Mouse (Mus musculus) heart, postnatal 25 days (tissue): ENCODE measurements around the gene Ubash3b. TPM values are rescaled to one million over a fixed set of nuclear protein-coding genes. Genes with fewer than 3 reads are reported as not detected.

ENCODE experiments used
- DNase-seq: peaks from one replicate; pipeline ENCODE4 v3.0.0; 2022; ENCODE audit warnings: low spot score
- intact Hi-C: fragments of 180-260 bp; cut with DNase I; formaldehyde crosslinking; loops from one replicate; pipeline ENCODE4 v1.15.1; 2025
- total RNA-seq, 2 experiments: library from RNA; stranded (reverse); gene quantifications; 2 replicates each; pipeline ENCODE4 v1.2.3; 2021

Gene Ubash3b
- total RNA-seq, 2 experiments from 2014 or later, result 0.99 to 1.5 TPM

DNA sequence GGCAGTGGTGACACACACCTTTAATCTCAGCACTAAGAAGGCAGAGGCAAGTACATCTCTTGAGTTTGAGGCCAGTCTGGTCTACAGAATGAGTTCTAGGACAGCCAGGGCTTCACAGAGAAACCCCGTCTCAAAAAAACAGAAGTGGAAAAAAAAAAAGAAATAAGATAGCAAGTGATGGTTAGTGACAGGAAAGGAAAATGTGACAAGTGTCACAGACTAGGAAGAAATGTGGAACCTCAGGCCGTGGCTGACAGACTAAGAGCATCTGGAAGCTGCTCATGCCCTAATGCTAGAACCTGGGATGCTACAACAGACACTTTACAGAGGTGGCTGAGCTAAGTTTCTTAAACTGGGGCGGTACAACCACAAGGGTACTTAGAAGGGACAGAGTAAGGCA, 18.4 kb downstream of the Ubash3b start:
- DNase-seq, result no peak
- intact Hi-C loops, result no loop called here

DNA sequence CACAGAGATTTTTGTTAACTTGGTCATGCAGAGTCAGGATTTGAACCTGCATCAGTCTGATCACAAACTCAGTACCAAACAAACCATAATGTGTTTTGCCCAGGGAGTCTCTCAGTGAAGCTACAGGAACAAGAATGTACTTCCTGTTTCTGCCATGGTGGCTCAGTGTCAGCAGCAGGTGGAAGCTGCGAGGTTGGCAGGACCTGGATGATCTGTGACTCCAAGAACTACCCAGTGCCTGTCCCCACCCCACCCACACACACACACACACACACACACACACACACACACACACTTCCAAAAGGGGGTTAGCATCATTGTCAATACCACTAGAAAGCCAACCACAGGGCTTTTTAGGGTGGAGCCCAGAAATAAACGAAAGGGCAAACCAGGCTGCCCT, 20.5 kb downstream of the Ubash3b start:
- no peak for DNase-seq
- intact Hi-C loops, result no loop called here

DNA sequence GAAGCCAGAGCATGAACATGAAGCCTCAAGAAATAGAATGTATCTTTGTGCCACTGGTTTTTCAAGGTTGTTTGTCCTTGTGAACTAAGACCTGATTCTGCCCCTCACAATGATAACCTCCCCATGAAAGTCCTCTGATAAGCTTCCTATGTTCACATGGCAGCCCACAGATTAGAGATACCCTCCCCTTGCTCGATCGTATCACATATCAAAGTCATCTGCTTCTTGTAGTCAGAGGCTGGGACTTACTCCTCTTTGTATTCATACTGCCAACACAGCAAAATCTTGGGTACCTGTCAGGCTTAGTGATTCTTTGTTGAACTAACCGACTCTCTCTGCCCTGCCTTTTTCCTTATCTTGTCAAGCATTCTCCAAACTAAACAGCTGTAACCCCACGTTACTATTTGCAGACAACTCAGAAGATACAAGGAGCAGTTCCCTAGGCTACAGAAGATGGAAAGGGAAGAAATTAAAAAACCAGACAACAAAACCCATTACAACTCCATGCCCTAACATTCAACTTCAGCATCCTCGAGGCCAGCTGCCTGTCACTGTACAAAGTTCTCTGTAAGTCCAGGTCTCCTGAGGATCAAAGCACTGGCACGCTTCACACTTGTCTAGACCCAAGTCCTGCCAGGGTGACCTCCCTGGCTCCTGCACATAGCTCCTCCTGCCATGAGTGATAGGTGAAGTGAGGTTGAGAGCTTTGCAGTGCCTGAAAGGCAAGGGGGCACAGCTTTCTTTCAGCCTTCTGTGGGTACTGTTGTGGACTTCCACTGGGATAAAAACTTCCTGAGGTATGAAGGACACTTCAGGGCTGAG, 22.3 kb downstream of the Ubash3b start:
- no peak for DNase-seq
- intact Hi-C loops, result no loop called here

DNA sequence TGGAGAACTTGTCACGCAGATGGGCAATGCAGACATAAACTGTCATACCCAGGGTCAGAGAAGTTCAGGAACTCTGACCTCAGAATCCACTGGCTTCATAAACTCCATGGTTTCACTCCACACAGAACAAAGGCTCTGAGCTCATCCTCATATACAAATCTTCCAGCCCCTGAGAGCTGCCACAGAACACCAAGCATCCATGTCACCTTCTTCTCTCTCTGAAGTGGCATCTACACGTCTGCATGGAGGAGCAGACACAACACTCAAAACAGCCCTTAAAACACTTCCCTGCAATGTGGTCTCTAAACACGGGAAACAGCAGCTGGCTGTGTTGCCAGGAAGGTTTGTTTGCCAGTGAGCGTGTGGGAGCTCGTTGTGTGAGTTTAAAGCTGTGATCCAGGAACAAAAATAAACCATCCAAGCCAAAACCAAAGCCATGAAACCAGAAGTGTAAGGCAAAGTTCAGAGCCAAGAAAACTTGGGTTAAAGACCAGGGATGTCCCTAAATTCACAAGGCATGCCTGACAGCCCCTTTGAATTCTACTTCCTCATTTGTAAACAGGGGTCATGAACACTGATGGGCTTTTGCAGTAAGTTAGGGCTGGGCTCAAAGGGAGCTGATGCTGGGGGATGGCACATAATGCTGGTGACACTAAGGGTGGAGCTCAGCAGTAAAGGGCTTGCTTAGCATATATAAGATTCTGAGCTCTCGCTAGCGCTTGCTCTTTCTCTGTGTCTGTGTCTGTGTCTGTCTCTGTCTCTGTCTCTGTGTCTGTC, 24.6 kb downstream of the Ubash3b start:
- intact Hi-C loops, result loop anchor here (2.0 kb wide), 1 partner anchor 20 kb away; no protein-coding TSS in a partner anchor
- DNase-seq, result peak; percentile 19

DNA sequence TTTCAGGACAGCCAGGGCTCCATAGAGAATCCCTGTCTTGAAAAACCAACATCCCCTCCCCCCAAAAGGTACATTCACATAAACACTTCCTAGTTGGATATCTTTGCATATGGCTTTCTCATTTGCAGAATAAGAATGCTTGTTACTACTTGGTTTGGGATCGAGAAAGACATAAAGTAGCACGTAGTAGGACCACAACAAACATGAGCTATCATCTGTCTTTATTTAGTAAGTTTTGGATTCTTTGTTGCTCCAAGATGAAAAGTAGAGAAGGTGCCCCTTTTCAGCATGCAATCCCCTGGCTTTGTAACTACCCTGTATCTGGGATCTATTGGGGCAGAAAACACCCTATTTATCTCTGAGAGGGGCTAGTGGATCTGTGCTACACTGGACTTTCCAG, 25.2 kb downstream of the Ubash3b start:
- intact Hi-C loops, result loop anchor here (2.0 kb wide), 1 partner anchor 21 kb away; no protein-coding TSS in a partner anchor
- DNase-seq, result no peak

DNA sequence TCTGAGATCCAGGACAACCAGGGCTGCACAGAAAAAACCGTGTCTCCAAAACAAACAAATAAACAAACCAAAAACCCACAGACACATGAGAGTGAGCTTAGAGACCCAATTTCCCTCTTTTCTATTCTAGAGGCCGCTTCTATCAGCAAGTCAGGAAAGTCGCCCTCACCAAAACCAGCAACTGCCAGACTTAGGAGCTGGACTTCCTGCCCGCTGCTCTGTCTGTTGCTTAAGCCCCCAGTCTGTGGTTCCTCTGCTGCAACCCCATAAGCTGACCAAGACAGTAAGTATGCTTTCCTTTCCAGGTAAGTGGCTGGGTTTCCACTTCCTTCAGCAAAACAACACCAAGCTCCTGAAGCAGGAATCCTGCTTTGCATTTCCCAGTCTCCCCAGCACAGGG, 26.6 kb downstream of the Ubash3b start:
- intact Hi-C loops, result no loop called here
- no peak for DNase-seq

DNA sequence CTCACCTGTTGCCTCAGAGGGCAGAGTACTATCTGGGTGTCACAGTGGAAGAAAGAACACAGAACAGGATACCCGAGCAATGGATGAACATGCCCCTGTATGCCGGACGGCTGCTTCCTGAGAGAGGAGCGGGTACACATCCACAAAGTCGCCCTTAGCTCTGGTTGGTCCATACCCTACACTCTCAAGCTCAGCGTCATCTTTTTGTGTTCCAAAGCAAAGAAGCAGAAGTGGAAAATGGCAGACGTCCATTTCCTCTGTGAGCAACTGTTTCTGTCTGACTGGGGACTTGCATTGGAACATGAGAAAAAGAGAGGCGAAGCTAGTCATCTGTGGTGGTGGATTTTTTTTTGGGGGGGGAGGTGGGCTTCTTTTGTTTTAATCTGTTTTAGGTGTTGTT, 30.9 kb downstream of the Ubash3b start:
- intact Hi-C loops, result no loop called here
- no peak for DNase-seq

DNA sequence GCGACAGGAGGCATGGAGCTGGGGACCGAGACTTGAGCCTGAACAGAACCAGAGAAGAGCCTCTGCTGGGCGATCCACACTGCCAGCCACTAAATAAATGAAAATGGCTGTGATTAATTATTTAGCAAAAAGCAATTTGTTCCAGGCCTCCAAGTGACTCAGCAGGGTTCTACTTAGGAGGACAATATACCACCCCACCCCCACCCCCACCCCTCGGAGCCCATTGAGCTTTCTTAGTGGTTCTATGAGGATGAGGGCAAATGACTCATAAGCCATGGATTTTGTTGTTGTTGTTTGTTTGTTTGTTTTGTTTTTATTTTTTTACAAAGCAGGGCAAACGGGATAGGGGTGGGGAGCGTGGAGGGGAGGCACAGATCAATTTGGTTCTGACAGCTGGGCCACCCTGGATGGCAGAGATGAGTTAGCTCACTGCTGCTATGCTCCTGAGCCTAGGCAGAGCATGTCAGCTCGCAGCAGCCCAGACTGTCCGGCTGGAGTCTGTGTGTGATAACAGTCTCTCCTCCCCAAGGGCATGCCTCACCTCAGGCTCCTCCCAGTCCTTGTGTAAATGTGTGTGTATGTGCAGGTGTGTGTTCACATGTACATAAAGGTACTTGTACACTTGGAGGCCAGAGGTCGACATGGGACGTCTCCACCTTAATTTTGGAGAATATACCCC, 31.6 kb downstream of the Ubash3b start:
- DNase-seq, result no peak
- intact Hi-C loops, result no loop called here

DNA sequence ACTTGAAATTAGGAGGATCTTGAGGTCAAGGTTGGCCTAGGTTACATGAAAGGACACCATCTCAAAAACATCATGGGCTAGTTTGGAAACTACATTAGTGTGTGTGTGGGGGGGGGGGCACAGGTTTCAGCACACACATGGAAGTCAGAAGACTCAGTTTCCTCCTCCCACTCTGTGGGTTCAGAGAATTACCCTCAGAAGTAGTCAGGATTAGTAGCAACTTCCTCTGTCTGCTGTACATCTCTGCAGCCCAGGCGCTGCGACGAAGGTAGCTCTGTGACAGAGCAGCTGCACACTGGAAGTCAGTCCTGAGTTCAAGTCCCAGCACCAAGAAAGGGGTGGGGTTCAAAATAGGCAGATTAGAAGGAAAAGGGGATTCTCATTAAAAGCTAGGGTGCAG, 32.2 kb downstream of the Ubash3b start:
- no peak for DNase-seq
- intact Hi-C loops, result no loop called here

DNA sequence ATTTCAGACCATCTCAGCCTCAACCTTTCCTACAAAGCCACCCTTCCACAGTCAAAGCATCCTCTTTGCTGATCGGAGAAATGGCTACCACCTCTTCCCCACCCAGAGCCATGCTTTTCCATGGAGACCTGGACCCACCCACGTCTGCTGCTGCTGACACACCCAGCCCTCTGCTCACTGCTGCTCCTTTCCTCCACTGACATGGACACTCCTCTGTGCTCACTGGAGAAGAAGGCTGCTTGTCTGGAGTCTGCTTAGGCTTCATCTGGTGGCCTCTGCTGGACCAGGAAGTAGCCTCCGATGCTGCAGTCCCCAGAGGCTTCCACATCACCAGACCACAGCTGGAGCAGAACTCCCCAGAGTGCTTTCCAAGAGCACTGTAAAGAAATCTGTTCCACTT, 34.8 kb downstream of the Ubash3b start:
- intact Hi-C loops, result no loop called here
- DNase-seq, result no peak

DNA sequence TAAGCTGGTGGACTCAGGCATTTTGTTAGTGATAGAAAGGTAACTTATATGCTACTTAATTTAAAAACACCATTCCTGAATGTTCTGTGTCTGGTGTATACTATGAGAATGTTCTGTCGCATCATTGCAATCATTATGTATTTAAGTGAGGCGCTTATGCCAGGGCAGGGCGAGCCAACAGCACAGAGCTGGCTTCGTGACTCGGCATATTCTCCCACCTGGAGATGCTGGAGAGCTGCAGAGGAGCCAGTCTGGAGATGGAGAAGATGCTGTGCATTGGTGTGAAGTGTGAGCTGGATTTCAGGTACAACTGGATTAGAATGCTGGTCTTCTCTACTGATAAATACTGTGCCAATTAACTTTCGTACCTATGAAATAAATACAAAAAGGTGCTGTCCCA, 37.2 kb downstream of the Ubash3b start:
- intact Hi-C loops, result loop anchor here (5.0 kb wide), 1 partner anchor 33 kb away; no protein-coding TSS in a partner anchor
- DNase-seq, result no peak

DNA sequence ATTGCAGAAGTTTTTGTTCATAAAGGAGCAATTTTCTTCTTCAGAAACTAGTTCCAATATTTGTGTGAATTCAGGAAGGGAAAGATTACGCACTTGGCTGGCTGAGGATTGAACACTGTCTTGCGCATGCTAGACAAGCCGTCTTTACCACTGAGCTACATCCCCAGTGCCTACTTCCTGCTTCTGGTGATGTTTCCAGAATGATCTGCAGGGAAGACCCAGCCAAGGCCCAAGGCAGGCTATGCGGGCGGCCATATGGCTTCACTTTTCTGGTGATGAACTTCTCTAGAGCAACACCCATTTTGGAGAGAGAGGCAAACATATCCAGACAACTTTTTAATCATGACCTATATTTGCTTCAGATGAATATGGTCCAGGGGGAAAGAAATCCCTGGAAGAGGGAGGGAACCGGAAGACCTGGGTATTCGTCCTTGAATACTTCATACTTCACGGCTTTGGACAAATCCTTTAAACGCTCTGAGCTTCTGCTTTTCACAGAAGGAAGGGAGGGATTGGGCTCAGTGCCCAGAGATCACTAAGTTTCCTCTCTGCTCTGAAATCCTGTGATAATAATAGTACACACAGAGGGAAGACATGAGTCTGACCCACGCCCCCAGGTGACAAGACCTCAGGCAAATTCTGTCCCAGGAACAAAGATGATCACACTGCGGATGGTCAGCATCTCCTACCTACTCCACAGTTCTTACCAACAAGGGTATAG, 38.9 kb downstream of the Ubash3b start:
- DNase-seq, result no peak
- intact Hi-C loops, result loop anchor here (5.0 kb wide), 1 partner anchor 35 kb away; no protein-coding TSS in a partner anchor

DNA sequence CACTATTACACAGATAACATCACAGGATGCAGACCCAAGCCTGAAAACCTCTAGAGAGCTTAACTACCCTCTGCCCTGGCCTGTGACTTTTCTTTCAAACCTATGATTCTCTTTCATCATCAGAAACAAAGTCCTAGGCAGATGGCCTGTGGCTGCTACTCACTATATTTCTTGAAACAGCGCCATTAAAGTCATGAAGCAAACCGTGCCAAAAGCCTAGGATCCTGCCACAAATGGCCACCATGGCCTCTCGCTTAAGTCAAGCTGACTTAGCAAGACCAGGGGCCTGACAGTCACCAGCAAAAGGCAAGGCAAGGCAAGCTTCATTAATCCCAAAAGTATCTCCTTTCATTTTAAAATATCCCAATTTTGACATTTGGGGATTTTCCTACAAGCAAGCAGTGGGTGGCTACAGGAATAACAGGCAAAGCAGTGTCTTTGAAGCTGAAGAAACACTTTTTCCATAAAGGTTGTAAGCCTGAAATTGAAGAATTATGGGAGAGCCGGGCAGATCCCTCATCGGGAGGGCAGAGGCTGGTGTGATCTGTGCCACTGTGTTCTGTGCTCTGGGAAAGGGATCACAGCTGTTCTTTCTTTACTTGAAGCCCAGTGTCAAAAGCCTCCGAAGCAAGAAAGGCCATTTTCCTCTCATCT, 39.7 kb downstream of the Ubash3b start:
- intact Hi-C loops, result loop anchor here (5.0 kb wide), 1 partner anchor 35 kb away; no protein-coding TSS in a partner anchor
- no peak for DNase-seq

DNA sequence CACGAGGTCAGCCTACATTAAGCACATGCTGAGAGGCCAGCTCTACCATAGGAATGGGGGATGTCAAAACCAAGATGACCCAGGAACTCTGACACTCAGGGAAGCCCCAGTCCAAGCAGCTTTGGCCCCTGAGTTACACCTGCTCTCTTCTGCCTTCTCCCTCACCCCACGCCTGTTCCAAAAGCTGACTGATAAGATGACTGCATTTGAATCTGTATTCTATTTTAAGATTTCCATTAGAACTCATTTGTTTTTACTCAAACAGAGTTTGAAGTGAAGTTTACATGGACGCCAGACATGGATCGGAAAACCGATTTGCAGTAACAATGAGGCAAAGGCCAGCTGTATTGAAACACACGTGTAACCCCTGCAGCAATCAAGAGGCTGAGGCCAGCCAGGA, 41.5 kb downstream of the Ubash3b start:
- intact Hi-C loops, result loop anchor here (5.0 kb wide), 1 partner anchor 37 kb away; no protein-coding TSS in a partner anchor
- no peak for DNase-seq

DNA sequence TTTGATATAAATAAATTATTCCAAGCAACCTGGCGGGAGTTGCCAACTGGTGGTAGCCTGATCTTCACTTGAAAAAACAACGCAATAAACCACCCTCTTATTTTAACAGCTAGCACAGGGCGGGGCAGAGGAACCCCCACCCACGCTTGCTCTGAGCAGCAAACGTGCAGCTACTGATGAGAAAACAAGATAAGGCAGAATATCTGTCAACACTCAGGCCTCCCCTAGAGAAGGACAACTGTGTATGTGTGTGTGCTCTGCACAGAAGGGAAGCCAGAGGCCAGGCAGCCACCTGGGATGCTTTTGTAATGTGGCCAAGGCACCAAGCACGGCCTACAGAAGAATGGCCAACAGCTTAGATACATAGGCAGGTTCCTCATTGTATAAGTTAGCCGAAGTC, 43.4 kb downstream of the Ubash3b start:
- intact Hi-C loops, result no loop called here
- DNase-seq, result no peak

DNA sequence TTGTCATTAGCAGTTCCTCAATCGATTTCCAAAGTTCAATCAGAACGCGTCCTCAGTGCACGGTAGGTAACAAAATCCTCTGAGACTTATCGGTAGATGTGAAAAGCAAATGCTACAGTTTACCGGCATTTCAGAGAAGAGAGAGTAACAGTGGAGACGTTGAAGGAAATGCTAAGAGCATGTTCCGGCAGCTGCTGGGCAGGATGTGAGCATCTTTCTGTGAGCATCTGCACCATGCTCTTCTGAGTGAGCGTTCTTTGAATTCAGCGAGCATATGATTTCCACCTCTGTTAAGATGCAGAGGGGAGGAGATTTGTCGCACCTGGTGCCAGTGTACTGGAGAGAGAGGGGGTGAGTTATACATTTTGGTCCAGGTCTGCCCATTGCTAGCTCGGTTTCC, 45.4 kb downstream of the Ubash3b start:
- intact Hi-C loops, result no loop called here
- DNase-seq, result no peak

DNA sequence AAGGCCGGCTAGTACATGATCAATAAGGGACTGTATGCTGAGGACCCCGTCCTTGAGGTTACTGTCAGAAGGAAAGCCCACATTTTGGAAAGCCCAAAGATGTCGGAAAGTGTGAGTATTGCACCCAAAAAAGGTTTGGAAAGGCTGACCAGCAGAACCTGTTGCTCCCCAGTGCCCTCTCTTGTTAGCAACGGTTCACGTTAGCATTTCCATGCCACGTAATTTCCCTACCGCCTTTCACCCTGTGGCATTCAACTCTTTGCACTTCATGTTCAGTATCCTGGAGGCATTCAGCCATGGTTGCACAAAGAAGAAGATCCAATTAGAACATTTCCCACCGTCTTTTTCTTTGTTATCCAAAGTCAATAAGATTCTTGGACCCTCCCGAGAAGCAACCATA, 47.1 kb downstream of the Ubash3b start:
- DNase-seq, result no peak
- intact Hi-C loops, result loop anchor here (5.0 kb wide), 1 partner anchor 67 kb away; no protein-coding TSS in a partner anchor

DNA sequence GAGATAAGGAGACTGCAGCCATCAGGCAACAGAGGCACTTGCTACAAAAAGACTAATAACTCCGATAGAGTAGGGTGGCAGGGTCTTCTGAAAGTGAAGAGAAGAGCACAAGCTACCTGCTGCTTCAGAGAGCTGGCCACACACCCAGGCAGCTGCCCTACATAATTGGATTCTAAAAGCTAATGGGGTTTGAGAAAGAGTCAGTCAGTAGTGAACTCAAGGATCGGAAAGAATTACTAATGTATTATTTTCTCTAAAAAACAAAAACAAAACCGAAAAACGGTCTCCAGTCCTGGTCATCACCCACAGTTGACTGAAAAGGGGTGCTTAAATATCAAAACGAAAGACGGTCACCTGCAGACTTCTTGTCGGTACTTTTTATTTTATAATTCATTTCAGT, 51.7 kb downstream of the Ubash3b start:
- intact Hi-C loops, result loop anchor here (5.0 kb wide), 1 partner anchor 62 kb away; no protein-coding TSS in a partner anchor
- DNase-seq, result no peak
